Mouse (Mus musculus): ENCODE measurements at regions not wholly inside any gene's neighbourhood (a gene's known extent, or its start where the extent isn't known, plus 50 kb on each side); places are given as distances from the start of the nearest gene placed in this dataset.
"Not testable (repeated sequence)": the region's sequence is repeated elsewhere in the genome, so short reads cannot be mapped to it uniquely, and the experiment has no call there.

GRCm38 (mm10) chr6:37744679-37745078 lies 125.9 kb upstream of the Trim24 start:
- no peak for ATAC-seq (ENCODE audit: insufficient number of reproducible peaks, low FRiP score, low TSS enrichment)

GRCm38 (mm10) chr6:37745393-37746100 lies 125.1 kb upstream of the Trim24 start:
- ATAC-seq (ENCODE audit: insufficient number of reproducible peaks, low FRiP score, low TSS enrichment) = no peak

- ATAC-seq (ENCODE audit: insufficient number of reproducible peaks, low FRiP score, low TSS enrichment) = not testable (repeated sequence)
These were observed 122.8 kb upstream of the Trim24 start for GRCm38 (mm10) chr6:37747793-37748192.

GRCm38 (mm10) chr6:37748296-37748980 lies 122.2 kb upstream of the Trim24 start:
- ATAC-seq (ENCODE audit: insufficient number of reproducible peaks, low FRiP score, low TSS enrichment) = no peak

GRCm38 (mm10) chr6:37749016-37749415 lies 121.6 kb upstream of the Trim24 start:
- ATAC-seq (ENCODE audit: insufficient number of reproducible peaks, low FRiP score, low TSS enrichment) = no peak

- ATAC-seq (ENCODE audit: insufficient number of reproducible peaks, low FRiP score, low TSS enrichment) = no peak
These were observed 120.3 kb upstream of the Trim24 start for GRCm38 (mm10) chr6:37750271-37750670.

- ATAC-seq (ENCODE audit: insufficient number of reproducible peaks, low FRiP score, low TSS enrichment) = no peak
These were observed 118.9 kb upstream of the Trim24 start for GRCm38 (mm10) chr6:37751701-37752100.

GRCm38 (mm10) chr6:37761003-37761402 lies 109.6 kb upstream of the Trim24 start:
- ATAC-seq (ENCODE audit: insufficient number of reproducible peaks, low FRiP score, low TSS enrichment) = not testable (repeated sequence)

GRCm38 (mm10) chr6:37763036-37763435 lies 107.6 kb upstream of the Trim24 start:
- ATAC-seq (ENCODE audit: insufficient number of reproducible peaks, low FRiP score, low TSS enrichment) = no peak

GRCm38 (mm10) chr6:37767690-37768089 lies 102.9 kb upstream of the Trim24 start:
- ATAC-seq (ENCODE audit: insufficient number of reproducible peaks, low FRiP score, low TSS enrichment) = no peak

- ATAC-seq (ENCODE audit: insufficient number of reproducible peaks, low FRiP score, low TSS enrichment) = no peak
These were observed 97.3 kb upstream of the Trim24 start for GRCm38 (mm10) chr6:37773294-37773693.

GRCm38 (mm10) chr6:37775151-37775550 lies 95.5 kb upstream of the Trim24 start:
- no peak for ATAC-seq (ENCODE audit: insufficient number of reproducible peaks, low FRiP score, low TSS enrichment)

- no peak for ATAC-seq (ENCODE audit: insufficient number of reproducible peaks, low FRiP score, low TSS enrichment)
These were observed 90.7 kb upstream of the Trim24 start for GRCm38 (mm10) chr6:37779893-37780292.

GRCm38 (mm10) chr6:37781894-37782293 lies 88.7 kb upstream of the Trim24 start:
- no peak for ATAC-seq (ENCODE audit: insufficient number of reproducible peaks, low FRiP score, low TSS enrichment)

GRCm38 (mm10) chr6:37785280-37785679 lies 85.3 kb upstream of the Trim24 start:
- ATAC-seq (ENCODE audit: insufficient number of reproducible peaks, low FRiP score, low TSS enrichment) = not testable (repeated sequence)

- no peak for ATAC-seq (ENCODE audit: insufficient number of reproducible peaks, low FRiP score, low TSS enrichment)
These were observed 84.9 kb upstream of the Trim24 start for GRCm38 (mm10) chr6:37785741-37786140.

- ATAC-seq (ENCODE audit: insufficient number of reproducible peaks, low FRiP score, low TSS enrichment) = not testable (repeated sequence)
These were observed 82.8 kb upstream of the Trim24 start for GRCm38 (mm10) chr6:37787858-37788257.

- no peak for ATAC-seq (ENCODE audit: insufficient number of reproducible peaks, low FRiP score, low TSS enrichment)
These were observed 79.7 kb upstream of the Trim24 start for GRCm38 (mm10) chr6:37790878-37791277.

GRCm38 (mm10) chr6:37794211-37794610 lies 76.4 kb upstream of the Trim24 start:
- no peak for ATAC-seq (ENCODE audit: insufficient number of reproducible peaks, low FRiP score, low TSS enrichment)

- no peak for ATAC-seq (ENCODE audit: insufficient number of reproducible peaks, low FRiP score, low TSS enrichment)
These were observed 75.6 kb upstream of the Trim24 start for GRCm38 (mm10) chr6:37795001-37795400.

- no peak for ATAC-seq (ENCODE audit: insufficient number of reproducible peaks, low FRiP score, low TSS enrichment)
These were observed 67.4 kb upstream of the Trim24 start for GRCm38 (mm10) chr6:37803231-37803630.

- ATAC-seq (ENCODE audit: insufficient number of reproducible peaks, low FRiP score, low TSS enrichment) = not testable (repeated sequence)
These were observed 64.7 kb upstream of the Trim24 start for GRCm38 (mm10) chr6:37805896-37806295.
